Mouse (Mus musculus) MEL (cell line): ENCODE results near the gene Uqcc3.

Source experiments
- CTCF ChIP-seq, 3 experiments: IDR thresholded peaks in 2 of 3; conservative IDR thresholded peaks in 1 of 3; 2 replicates each; pipeline ENCODE4 v1.5.1; 2011 to 2012; ENCODE audit warnings: low read length in 3 of 3, low read depth in 2 of 3, mild to moderate bottlenecking in 2 of 3, improper control_type of control experiment in 1 of 3, inconsistent platforms in 1 of 3, mixed read lengths in 1 of 3, moderate library complexity in 1 of 3; ENCODE audit not compliant: control insufficient read depth in 1 of 3, insufficient read depth in 1 of 3, poor library complexity in 1 of 3, severe bottlenecking in 1 of 3
- GATA1 ChIP-seq: IDR thresholded peaks from 2 replicates; pipeline ENCODE4 v1.6.1; 2011; ENCODE audit warnings: low read depth, low read length, improper control_type of control experiment
- MYC ChIP-seq: IDR thresholded peaks from 2 replicates; pipeline ENCODE4 v1.6.1; 2011; ENCODE audit warnings: low read depth, mild to moderate bottlenecking, low read length, improper control_type of control experiment, moderate library complexity
- RCOR1 ChIP-seq: IDR thresholded peaks from 2 replicates; pipeline ENCODE4 v1.6.1; 2012; ENCODE audit warnings: low read depth, mild to moderate bottlenecking, inconsistent platforms, low read length, improper control_type of control experiment

- no peak for TF ChIP-seq GATA1
- TF ChIP-seq MYC: no peak
- TF ChIP-seq CTCF (IDR thresholded peaks at IDR 0.05 in 2 of 3, conservative IDR thresholded peaks at IDR 0.05 in 1 of 3; ENCODE audit: control insufficient read depth in 1 of 3, insufficient read depth in 1 of 3, low read depth in 2 of 3, low read length in 3 of 3, poor library complexity in 1 of 3, severe bottlenecking in 1 of 3): peak; percentile 62 to 84 (median 74)
- no peak for TF ChIP-seq RCOR1
Measured at GRCm38 (mm10) chr19:8844371-8845129, 36.2 kb downstream of the Uqcc3 start.
